Mouse (Mus musculus) cerebellum, adult 2 months (tissue): ENCODE results near the gene Clic4. TPM values are rescaled to one million over a fixed set of nuclear protein-coding genes. Genes with fewer than 3 reads are reported as not detected.

Source experiments
- DNase-seq, 2 experiments: peaks; one replicate each; pipeline ENCODE4 v3.0.0; 2021
- H3K27ac ChIP-seq: fragments of 200-500 bp; 2 replicates; pipeline ENCODE4 v1.5.1; 2012; ENCODE audit warnings: low read length, control low read depth, inconsistent platforms; ENCODE audit not compliant: insufficient read depth
- H3K27me3 ChIP-seq: fragments of 200-500 bp; 2 replicates; pipeline ENCODE4 v1.6.1; 2012; ENCODE audit warnings: inconsistent platforms, mild to moderate bottlenecking, low read length, moderate library complexity; ENCODE audit not compliant: control insufficient read depth, insufficient read depth
- H3K4me1 ChIP-seq: fragments of 200-500 bp; 2 replicates; pipeline ENCODE4 v1.6.1; 2011; ENCODE audit warnings: low read length; ENCODE audit not compliant: control insufficient read depth, insufficient read depth
- H3K4me3 ChIP-seq: fragments of 200-500 bp; replicated peaks from 2 replicates; pipeline ENCODE3; 2011; ENCODE audit warnings: mild to moderate bottlenecking, low read depth, low read length, control low read depth; ENCODE audit not compliant: insufficient read depth
- CTCF ChIP-seq: fragments of 200-500 bp; IDR thresholded peaks from 2 replicates; pipeline ENCODE4 v1.5.1; 2011; ENCODE audit warnings: low read depth, mild to moderate bottlenecking, control low read depth, low read length, moderate library complexity, borderline replicate concordance; ENCODE audit not compliant: insufficient read depth
- POLR2A ChIP-seq: fragments of 200-500 bp; IDR thresholded peaks from 2 replicates; pipeline ENCODE4 v1.6.1; 2011; ENCODE audit warnings: low read length, control low read depth, borderline replicate concordance; ENCODE audit not compliant: insufficient read depth
- WGBS: fragments of 180-500 bp; shearing (Covaris S2); methylation state at CpG from one replicate; pipeline ENCODE4 v1.1.7; 2018; 5-methylcytosine and 5-hydroxymethylcytosine counted together
- polyA plus RNA-seq: library from polyadenylated mRNA; depleted of rRNA; stranded (reverse); fragments of >200 nt; gene quantifications from 2 replicates; pipeline ENCODE4 v1.2.3, GENCODE M21; 2012

Gene Clic4
- polyA plus RNA-seq, 1 experiment: 98.4 TPM

GRCm38 (mm10) chr4:135300248-135301041 lies 27.8 kb upstream of the Clic4 start:
- Histone ChIP-seq H3K27ac (no peak overlapping the region), H3K4me3 (no peak overlapping the region), H3K4me1 (no peaks in the 10 kb centered on the region), H3K27me3 (no peaks in the 10 kb centered on the region)
- DNase-seq: no peak
- 92% methylated on average over 26 of the region's 26 CpGs for WGBS
- TF ChIP-seq POLR2A (no peak), CTCF (no peak)

GRCm38 (mm10) chr4:135298680-135299079 lies 26.1 kb upstream of the Clic4 start:
- no peak overlapping the region for H3K27ac ChIP-seq
- WGBS: 68% methylated on average over 10 of the region's 10 CpGs
- H3K4me1 ChIP-seq: no peaks in the 10 kb centered on the region
- no peaks in the 10 kb centered on the region for H3K27me3 ChIP-seq
- TF ChIP-seq POLR2A (no peak), CTCF (no peak)
- H3K4me3 ChIP-seq: no peak overlapping the region
- DNase-seq: no peak

- no peaks in the 10 kb centered on the region for H3K4me1 ChIP-seq
- no peak for TF ChIP-seq POLR2A
- TF ChIP-seq CTCF: no peak
- H3K4me3 ChIP-seq: no peak overlapping the region
- DNase-seq: peak; percentile 34 to 58
- H3K27me3 ChIP-seq: no peaks in the 10 kb centered on the region
- H3K27ac ChIP-seq: peak overlapping the region; percentile 50; the same call in 1 of the 2 replicates
- 12% methylated on average over 15 of the region's 15 CpGs for WGBS
Measured at GRCm38 (mm10) chr4:135297931-135298546, 25.4 kb upstream of the Clic4 start.

- H3K4me3 ChIP-seq: no peak overlapping the region
- DNase-seq: no peak
- WGBS: 67% methylated on average over 7 of the region's 7 CpGs
- TF ChIP-seq CTCF: no peak
- TF ChIP-seq POLR2A: no peak
- peak overlapping the region; percentile 50; the same call in 1 of the 2 replicates for H3K27ac ChIP-seq
- H3K27me3 ChIP-seq: no peaks in the 10 kb centered on the region
- H3K4me1 ChIP-seq: no peaks in the 10 kb centered on the region
Measured at GRCm38 (mm10) chr4:135297146-135297545, 24.5 kb upstream of the Clic4 start.

- TF ChIP-seq CTCF (no peak), POLR2A (no peak)
- no peak overlapping the region for H3K27ac ChIP-seq
- H3K27me3 ChIP-seq: no peaks in the 10 kb centered on the region
- H3K4me3 ChIP-seq: no peak overlapping the region
- H3K4me1 ChIP-seq: no peaks in the 10 kb centered on the region
- no peak for DNase-seq
Measured at GRCm38 (mm10) chr4:135296565-135296964, 24.0 kb upstream of the Clic4 start.

GRCm38 (mm10) chr4:135293813-135294212 lies 21.2 kb upstream of the Clic4 start:
- H3K27ac ChIP-seq: no peak overlapping the region
- 94% methylated on average over 3 of the region's 3 CpGs for WGBS
- H3K4me3 ChIP-seq: no peak overlapping the region
- no peaks in the 10 kb centered on the region for H3K27me3 ChIP-seq
- TF ChIP-seq POLR2A (no peak), CTCF (no peak)
- H3K4me1 ChIP-seq: no peaks in the 10 kb centered on the region
- DNase-seq: no peak

- H3K4me1 ChIP-seq: no peaks in the 10 kb centered on the region
- WGBS: 16% methylated on average over 12 of the region's 12 CpGs
- no peaks in the 10 kb centered on the region for H3K27me3 ChIP-seq
- H3K27ac ChIP-seq: no peak overlapping the region
- DNase-seq: no peak
- TF ChIP-seq POLR2A: no peak
- TF ChIP-seq CTCF: no peak
- H3K4me3 ChIP-seq: no peak overlapping the region
Measured at GRCm38 (mm10) chr4:135292477-135293089, 20.0 kb upstream of the Clic4 start.
